Mouse (Mus musculus): Measurements from ENCODE around the gene Zfp14.

Zfp14 gene

DNA sequence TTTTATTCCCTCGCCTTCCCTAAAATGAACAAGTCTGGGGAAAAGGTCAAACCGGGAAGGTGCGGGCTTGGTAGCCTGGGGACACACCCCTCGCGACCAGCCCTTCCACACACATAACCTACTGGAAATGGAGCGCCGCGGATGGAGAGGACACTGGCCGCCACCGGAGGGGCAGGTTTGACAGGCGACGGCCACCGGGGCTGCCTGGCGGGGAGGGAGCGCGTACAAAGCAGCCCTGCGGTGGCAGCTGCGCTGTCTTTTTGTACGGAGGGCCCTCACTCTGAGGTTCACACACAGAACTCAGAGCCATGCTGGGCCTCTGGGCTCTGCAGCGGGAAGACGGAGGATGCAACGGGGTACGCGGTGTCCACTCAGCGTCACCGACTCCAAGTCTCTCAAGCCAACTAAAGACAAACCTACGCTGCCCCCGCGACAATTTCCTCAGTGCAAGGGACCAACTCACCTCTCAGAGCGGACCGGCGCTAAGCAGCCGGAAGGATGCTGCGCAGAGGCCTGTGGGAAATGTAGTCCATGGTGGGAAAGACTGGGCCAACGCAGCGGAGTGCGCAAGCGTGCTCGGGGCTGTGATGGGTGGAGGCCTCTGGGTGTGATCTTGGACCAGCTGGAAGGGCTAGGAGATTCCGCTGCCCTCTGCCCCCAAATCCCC is at the start of gene Zfp14:
TSS of gene Zfp14 (minus strand) at position 499 of the 667 bp plus-strand sequence.
- peak; percentile 83 for DNase-seq (ENCODE audit: low spot score)

DNA sequence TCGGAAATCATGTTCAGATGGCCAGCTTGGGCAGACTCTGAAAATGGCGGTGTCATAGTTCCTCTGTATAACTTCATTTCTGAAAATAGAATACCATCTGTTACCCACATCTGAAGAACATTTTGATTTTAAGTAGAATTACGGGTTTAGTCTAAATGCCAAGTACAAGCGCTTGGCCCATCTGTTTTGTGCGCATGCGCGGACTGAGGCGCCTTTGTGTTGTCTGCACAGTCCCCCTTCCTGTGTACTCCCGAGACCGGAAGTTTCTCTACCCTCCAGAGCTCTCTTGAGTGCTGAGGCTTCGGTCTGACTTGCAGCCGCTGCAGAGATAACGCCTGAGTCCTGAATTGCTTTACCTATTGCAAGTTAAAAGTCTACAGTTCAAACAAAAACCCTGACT is 48.1 kb upstream of the Zfp14 start:
- DNase-seq (ENCODE audit: low spot score) = peak; percentile 89

DNA sequence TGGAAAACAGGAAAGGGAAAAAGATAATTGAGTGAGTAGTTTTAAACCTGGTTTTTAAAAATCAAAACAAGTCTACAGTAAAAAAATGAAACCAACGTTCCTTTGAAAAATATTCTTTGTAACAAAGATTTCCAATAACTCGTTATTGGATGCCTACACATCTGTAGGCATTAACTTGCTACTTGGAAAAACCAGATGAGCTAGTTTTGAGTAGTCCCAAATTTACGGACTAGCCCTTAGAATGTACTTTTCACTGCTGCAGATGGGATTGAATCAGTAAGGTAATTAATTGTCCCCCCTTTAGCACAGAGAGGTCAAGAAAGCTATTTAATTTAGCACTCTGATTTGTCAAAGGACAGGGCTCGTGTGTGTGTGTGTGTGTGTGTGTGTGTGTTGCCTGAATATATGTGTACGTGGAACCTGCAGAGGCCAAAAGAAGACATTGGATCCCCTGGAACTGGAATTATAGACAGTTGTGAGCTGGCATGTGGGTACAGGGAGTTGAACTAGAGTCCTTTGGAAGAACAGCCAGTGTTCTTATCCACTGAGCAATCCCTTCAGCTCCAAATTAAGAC is 44.5 kb upstream of the Zfp14 start:
- DNase-seq (ENCODE audit: low spot score) = no peak

DNA sequence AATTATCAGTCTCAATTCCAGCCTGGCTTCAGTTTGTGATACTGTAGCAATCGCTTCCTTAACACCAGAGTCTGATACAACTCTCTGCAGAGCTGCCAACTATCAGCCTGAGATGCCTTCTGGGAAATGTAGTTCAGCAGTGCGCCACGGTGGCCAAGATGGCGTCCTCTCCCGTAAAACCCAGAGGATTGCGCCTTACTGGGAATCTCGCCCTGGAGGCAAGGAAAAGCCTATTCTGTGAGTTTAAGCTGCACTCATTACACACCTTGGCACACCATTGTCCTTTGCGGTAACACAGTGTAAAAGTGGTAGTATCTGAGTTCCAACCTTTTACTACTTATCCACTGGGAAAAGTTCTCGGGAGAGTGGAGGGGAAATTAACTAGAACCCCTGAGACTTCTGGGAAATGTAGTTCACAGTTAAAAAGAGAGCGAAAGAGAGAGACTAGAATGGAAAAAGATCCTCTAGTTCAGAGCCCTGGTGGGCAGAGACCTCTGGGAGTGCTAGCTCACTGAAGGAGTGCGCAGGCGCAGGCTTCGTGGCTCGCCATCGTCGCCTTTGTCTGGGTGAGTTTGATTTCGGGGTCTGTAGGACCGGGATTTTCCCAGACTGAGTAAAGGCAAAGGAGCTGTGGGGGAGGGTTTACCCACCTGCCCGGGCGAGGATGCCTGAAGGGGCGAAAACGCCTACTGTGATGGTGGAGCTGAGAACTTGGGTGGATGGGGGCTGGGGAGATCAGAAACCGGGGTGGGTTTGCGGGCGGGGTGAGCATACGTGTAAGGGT is 43.7 kb upstream of the Zfp14 start, which contains the start of gene Zfp260:
TSS of gene Zfp260 (plus strand) at position 132 of the 784 bp plus-strand sequence.
- peak; percentile 86 for DNase-seq (ENCODE audit: low spot score)

DNA sequence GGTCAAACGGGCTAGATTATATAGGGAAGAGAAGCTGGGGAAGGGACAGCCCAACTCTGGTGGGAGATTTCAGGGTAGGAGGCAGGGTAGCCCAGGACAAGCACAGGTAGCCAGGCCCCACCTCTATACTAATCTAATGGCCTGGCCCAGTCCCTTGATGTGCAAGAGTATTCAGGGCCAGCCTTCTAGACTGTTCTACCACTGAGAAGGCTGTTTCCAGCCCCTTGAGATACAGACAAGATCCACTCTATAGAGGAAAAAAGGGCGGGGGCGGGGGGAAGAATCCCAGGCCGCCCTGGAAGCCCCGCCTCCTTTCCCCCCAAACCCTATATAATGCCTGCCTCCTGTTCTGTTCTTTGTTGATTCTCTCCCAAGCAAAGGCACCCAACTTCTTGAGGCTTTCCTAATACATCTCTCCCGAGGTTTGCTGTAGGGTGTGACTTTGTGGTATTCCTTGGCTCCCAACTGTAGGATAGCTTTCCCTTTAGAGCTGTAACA is 42.8 kb upstream of the Zfp14 start:
- no peak for DNase-seq (ENCODE audit: low spot score)

DNA sequence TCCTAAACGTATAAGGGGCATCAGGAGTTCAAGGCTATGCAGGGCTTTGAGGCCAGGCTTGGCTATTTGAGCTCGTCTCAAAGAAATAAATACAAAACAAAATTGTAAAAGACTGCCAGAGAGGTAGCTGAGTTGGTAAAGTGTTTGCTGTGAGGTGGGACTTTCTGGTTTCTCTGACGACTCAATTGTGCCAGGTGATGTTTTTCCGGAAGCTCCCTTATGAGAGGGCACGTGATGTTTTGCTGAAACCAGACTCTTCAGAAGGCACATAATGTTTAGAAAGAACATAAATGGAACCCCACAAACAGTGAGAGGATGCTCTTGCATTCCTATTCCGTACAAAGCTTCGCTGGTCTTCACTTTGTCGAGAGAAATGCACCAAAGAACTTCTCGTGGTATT is 41.5 kb upstream of the Zfp14 start:
- DNase-seq (ENCODE audit: low spot score) = no peak

DNA sequence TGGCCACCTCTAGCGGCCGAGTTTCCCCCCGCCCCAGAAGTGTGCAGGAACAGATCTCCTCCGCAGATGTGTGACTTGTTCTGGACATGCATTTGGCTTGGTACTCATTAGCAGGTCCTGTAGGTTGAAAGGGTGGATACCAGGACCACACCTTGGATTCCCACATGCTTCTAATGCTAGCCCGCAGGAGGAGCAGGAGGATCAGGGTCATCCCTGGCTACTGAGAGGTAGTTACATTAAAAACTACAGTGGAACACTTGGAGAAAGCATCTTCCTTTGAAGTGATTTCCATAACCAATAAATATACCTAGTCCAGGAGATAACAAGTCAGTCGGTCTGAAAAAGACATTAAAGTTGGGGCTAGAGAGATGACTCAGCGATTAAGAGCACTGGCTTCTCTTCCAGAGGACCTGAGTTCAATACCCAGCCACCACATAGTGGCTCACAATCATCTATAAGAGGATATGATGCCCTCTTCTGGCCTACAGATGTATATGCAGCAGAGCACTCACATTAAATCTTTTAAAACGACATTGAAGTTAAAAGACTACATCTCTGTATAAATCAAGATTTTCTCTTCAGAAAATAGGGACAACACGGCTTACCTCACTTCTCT is 39.9 kb upstream of the Zfp14 start:
- DNase-seq (ENCODE audit: low spot score) = peak; percentile 27

DNA sequence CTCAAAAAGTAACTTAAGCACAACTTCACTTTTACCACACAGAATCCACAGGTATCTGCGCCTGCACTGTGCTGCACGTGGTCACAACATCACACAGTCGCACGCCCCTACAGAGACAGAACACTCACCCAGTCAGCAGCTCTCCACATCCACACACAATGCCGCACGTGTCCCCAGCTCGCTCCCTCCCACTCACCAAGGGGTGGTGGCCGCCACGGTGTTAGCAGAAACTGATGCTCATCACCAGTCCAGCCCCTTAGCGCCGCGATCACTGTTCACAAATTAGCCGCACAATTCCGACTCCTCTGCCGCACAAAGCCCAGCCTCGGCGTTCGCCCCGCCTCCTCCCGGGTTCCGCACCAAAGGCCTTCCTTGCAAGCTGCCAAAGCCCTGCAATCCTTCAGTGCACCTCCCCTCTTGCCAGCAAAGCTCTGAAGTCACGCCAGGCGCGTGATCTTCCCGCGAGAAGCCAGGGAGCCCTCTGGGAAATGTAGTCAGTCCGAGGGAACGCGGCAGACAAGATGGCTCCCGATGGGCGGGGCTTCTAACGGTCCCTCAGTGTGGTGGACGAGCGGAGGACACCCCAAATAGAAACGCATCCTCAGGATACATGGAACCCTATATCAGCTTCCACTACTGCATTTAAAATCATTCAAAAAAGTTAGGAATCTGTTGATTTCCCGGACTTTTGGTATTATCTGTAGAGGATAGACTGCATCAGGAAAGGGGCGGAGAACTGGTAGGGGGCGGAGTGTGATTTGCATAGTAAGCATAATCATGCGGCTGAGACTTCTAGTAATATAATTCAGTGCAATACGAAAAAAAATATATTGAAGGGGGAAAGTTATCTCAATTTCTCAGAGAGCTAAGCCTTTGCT is 39.2 kb upstream of the Zfp14 start, which contains the start of the genes Gm26920 and Zfp566:
TSS of gene Gm26920 (minus strand) at position 319 of the 878 bp plus-strand sequence.
TSS of gene Zfp566 (minus strand) at position 436 of the 878 bp plus-strand sequence.
- DNase-seq (ENCODE audit: low spot score) = peak; percentile 96

DNA sequence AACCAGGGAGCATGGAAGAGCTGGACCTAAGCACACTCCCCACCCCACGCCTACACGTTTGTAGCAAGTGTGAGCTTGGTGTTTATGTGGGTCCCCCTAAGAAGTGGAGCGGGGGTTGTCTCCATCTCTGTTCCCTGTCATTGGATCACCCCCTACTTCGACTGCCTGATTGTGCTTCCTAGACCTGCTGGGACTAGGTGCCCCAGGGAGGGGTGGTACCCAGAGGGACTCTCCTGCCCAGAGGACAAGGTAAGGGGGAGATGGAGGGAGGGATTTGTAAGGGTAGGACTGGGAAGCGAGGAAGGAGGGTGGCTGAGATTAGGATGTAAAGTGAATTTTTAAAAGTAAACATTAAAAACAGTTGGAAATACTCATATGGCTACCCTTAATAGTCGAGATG is 38.2 kb upstream of the Zfp14 start:
- no peak for DNase-seq (ENCODE audit: low spot score)

DNA sequence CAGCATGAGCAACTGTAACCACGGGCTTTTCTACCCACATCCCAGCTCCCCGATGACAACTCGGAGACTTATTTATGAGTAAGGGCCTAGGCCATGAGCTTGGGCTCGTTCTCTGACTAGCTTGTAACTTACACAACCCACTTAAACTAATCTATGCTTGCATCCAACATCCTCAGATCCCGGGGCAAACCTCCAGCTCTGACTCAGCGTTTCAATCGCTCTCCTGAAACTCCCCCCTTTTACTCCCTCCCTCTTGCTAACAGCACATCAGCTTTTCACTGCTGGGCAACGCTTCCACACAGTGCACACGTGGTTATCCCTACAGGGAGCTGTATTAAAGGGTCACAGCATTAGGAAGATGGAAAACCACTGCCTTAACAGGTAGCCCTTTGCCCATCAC is 35.3 kb upstream of the Zfp14 start:
- DNase-seq (ENCODE audit: low spot score) = no peak

DNA sequence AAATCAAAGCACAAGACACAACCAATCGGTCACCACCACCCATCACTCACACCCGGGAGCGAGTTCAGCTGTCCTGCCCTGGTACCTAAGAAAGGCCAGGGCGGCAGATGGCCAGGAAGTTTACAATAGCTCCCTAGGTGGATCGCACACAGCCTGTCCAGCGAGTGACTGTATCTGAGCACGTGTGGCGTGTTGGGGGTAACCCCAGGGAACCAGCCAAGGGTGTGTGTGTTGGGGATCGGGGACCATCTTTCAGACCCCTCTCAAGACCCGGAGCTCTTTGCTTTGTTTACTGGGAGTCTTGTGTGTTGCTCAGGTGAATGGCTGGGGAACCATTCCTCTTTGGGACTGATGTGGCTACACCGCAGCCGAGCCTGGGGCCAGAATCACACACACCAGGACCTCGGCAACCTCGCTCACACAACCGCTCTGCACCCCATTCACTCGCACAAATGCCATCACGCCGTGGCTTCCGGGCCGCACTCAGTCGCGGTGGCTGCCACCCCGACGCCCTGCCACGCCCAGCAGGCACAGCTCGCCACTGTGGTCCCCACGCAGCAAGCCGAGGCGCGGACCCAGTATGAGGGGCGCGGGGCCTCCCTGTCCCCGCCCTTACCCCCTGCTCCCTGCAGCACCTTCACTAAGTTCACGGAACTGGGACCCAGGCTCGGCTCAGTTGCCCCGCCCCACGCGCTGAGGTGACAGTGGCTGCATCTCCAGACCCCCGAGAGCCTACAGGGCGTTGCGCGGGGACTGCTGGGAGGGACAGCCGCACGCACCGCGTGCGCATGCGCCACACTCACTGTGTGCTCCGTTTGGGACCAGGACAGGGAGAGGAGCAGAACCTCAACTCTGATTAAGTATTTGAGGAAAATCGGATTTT is 21.2 kb upstream of the Zfp14 start, which contains the start of gene Zfp82:
TSS of gene Zfp82 (minus strand) at position 755 of the 883 bp plus-strand sequence.
- peak; percentile 79 for DNase-seq (ENCODE audit: low spot score)

DNA sequence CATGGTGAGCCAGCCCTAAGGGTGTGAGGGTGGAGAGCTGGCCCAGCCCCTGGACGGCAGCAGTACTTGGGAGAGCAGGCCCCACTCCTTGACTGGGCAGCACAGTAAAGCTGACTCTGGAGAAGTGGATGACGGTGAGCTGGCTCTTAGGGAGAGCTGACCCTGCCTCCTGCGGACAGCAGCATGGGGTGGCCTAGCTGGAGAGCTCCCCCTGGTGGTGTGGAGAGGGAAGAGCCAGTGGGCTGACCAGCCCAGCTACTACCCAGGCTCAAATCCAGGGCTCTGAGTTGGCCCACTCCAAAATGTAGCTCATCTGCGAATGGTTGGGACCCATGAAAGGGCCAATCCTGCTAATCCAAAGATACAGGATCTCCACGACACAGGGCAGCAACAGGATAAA is 13.4 kb upstream of the Zfp14 start:
- DNase-seq (ENCODE audit: low spot score) = no peak

DNA sequence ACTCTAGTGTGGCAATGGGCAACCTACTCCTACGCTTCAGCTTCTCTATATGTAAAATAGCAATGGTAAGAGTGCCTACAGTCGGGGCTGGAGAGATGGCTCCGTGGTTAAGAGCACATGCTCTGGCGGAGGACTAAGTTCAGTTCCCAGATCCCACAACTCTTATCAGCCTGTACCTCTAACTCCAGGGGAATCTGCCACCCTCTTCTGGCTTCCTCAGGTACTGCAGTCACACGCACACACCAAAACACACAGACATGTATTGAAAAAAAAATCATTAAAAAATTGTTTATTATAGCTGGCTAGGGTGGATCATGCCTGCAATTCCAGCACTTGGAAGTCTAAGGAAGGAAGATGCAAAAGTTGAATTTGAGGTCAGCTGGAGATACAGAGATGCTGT is 11.3 kb upstream of the Zfp14 start:
- DNase-seq (ENCODE audit: low spot score) = no peak

DNA sequence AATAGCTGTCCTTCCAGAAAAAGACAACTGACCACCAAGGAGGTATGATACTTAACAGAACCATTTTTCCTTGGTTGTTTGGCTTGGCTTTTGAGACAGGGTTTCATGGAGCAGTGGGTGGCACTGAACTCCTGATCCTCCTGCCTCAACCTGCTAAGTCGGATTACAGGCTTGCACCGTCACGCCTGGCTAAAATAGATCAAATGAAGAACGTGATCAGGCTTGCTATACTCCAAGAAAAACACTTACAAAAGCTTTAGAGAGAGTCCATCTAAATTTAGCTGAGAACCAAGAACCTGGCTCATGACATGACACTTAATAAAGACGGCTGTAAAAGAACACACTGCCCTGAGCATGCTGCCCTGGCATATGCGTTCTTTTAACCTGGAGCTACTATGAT is 9.2 kb upstream of the Zfp14 start:
- no peak for DNase-seq (ENCODE audit: low spot score)

DNA sequence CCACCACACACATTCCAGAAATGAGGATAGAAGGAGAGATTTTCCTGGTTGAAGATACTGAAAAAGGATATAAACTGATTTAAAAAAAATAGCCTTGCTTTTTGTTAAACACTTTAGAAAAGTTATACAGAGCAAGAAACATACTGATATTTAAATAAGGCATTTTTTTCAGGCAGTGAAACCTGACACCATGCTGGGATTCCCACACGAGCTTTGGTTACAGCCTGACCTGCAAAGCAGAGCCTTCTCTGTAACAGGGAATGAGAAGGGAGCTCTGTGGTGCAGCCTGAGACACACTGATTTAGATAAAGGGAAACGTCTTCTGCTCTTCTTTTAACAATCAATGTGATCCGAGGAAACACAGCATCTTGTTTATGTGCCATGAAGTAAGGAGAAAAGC is 2.4 kb upstream of the Zfp14 start:
- DNase-seq (ENCODE audit: low spot score) = no peak

DNA sequence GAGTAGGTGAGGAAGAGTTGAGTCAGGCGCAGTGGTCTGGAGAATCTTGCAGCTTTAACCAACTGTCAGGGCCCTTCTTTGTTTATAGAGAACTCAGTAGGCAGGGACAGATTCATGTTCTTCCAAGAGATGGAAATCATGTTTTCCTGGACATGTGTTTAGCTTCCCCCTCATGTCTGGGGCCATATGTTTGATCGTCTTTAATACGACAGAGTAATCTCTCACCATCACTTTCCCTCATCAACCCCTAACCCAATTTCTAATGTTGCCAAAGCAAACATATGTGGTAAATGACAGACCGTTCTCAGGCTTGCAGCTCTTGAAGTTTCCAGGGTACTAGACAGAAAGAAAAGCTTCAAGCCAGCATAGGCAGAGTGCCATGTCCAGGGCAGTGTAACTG is 3.1 kb downstream of the Zfp14 start:
- DNase-seq (ENCODE audit: low spot score) = no peak

DNA sequence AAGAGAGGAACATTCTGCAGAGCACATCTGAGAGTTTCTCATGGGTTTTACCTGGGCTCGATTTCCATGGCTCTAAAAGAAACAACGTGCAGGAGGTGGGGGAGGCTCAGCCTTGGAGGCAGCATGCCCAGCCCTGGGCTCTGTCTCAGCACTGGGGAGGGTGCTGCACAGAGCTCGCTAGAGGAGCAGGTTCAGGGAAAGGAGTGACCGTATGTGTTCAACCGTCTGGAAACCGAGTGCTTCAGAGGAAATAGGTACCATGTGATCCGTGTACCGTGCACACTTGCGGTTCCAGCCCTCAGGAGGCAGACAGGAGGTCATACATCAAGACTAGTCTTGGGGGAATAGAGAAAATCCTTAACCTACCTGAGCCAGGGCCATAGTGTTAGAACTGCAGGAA is 6.8 kb downstream of the Zfp14 start:
- no peak for DNase-seq (ENCODE audit: low spot score)

DNA sequence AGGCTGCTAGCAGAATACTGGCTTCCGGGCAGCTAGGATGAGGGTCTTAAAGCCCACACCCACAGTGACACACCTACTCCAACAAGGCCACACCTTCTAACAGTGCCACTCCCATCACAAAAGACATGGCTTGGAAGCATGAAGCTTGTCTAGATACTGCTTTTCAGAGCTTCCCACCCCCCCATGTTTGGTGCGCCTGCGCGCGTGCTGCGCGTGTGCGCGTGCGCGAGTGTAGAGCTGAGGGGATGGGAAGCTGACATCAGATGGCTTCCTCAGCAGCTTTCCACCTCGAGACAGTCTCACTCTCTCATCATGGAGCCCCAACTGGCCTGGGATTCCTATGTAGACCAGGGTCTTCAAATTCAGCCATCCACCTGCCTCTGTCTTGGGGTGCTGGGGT is 16.8 kb downstream of the Zfp14 start:
- DNase-seq (ENCODE audit: low spot score) = no peak

DNA sequence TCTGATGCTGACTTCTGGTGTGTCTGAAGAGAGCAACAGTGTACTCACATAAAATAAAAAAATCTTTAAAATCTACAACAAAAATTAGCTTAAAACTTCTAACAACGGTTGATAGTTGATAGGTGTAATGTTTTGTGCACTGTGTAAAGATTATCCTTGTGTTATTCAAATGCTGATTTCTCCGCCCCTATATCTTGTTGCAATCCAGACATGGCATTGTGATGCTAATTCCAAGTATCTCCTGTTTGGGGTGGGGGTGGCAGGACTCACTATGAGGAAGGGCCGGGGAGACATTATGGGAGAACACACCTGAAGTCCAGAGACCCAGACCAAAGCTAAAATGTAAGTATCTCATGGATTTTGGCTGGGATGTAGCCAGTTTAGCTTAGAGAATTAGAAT is 19.8 kb downstream of the Zfp14 start:
- no peak for DNase-seq (ENCODE audit: low spot score)

DNA sequence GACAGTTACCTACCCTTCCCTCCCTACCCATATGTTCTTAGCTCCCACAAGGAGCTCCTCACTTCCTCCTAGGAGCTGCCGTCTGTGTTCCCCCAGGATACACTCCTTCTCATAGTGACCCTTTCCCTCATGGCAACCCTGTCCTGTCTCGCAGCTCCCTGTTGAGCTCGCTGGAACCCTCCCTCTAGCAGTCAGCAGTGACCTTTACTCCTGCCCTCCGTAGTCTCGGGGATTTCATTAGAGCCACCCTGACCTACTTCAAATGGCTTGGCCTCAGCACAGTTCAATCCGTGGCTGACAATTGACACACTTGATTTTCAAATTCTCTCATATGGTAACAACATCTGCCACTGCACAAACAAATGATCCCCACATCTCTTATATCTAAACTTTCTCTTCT is 20.5 kb downstream of the Zfp14 start:
- DNase-seq (ENCODE audit: low spot score) = no peak

All from T-cell, adult 2 months (primary cell).